Mouse (Mus musculus): Measurements from ENCODE around the gene Ugt1a7c.

- no peak for TF ChIP-seq CTCF (IDR thresholded peaks at IDR 0.05; ENCODE audit: control insufficient read depth, insufficient read depth, insufficient read length)
- no peak for TF ChIP-seq MAX (IDR thresholded peaks at IDR 0.05)
These were observed 162.2 kb downstream of the Ugt1a7c start for GRCm38 (mm10) chr1:88256886-88257663.

Measured in C2C12 (cell line).